Mouse (Mus musculus) thymus, postnatal 14 days (tissue): ENCODE measurements around the gene Cmbl.

Experiments used
- DNase-seq: peaks from one replicate; pipeline ENCODE4 v3.0.0; 2021

Cmbl gene

GRCm38 (mm10) chr15:31629556-31629955 is 64.4 kb downstream of the Cmbl start:
- no peak for DNase-seq

DNA sequence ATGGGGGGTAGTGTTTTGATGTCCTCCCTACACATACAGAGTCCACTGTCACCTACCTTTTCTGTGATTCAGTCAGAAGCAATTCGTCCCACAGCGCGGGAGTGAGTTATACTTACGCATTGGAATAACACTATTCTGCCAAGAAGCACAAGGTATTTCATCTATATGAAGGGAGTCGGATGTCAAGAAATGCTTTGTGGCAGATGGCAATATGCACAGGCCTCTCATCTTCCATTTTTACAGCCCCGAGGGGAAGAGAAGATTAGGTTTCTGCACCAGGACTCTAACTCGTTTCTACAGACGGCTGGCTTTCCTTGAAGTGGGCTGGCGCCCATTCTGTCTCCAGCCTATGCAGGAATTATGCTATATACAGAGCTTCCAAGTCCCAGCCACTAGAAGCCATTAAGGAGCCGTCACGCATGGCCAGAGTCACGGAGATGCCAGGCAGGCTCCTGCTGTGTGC is 66.2 kb downstream of the Cmbl start:
- DNase-seq, result no peak

- no peak for DNase-seq
These were observed 67.3 kb downstream of the Cmbl start for GRCm38 (mm10) chr15:31632478-31632877.

GRCm38 (mm10) chr15:31634582-31634981 is 69.4 kb downstream of the Cmbl start:
- DNase-seq, result no peak

GRCm38 (mm10) chr15:31636091-31636595 is 71.0 kb downstream of the Cmbl start:
- no peak for DNase-seq
